Mouse (Mus musculus): ENCODE measurements around the gene Eya2. TPM values are rescaled to one million over a fixed set of nuclear protein-coding genes. Genes with fewer than 3 reads are reported as not detected.

Eya2 gene
- polyA plus RNA-seq, 1 experiment from 2014 or later: 4.2 TPM

- WGBS: 85% methylated on average over 8 of the region's 8 CpGs
- H3K4me3 ChIP-seq (ENCODE audit: low read depth, low read length): no peak overlapping the region
- ATAC-seq: no peak
Observed at GRCm38 (mm10) chr2:165583044-165583443, 11.8 kb upstream of the Eya2 start.

DNA sequence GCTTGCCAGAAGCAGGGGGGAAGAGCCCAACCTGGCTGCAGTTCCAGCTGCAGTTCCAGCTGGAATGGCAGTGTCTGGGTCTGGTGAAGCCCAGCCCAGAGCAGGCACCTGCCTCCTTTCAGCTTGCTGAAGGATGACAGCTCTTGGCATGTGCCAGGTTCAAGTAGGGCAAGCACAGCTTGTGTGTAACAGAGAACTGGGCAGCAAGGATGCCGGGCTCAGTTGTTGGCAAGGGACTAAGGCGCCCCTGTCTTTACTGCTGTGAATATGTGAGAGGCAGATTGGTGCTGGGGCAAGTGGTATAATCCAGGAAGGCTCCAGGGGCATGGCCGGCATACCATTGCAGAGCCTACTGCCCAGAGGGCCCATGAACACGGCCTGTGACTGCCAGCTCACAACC lies 11.3 kb upstream of the Eya2 start:
- H3K9me3 ChIP-seq (replicated peaks; ENCODE audit: control insufficient read depth, low read length): no peaks in the 10 kb centered on the region

More at GRCm38 (mm10) chr2:165583044-165583443, 11.8 kb upstream of the Eya2 start:
- no peaks in the 10 kb centered on the region for H3K36me3 ChIP-seq (ENCODE audit: control insufficient read depth, insufficient read depth, low read length)
- H3K9me3 ChIP-seq (replicated peaks; ENCODE audit: control insufficient read depth, low read length): no peaks in the 10 kb centered on the region
- H3K4me1 ChIP-seq (ENCODE audit: control insufficient read depth, insufficient read depth, low read length): no peaks in the 10 kb centered on the region
- no peak overlapping the region for H3K4me2 ChIP-seq (ENCODE audit: low read length)
- H3K27ac ChIP-seq (ENCODE audit: low read depth, low read length): no peak overlapping the region
- no peak overlapping the region for H3K9ac ChIP-seq (ENCODE audit: low read length)
- H3K27me3 ChIP-seq (replicated peaks; ENCODE audit: control insufficient read depth, insufficient read depth, low read length): no peaks in the 10 kb centered on the region
- DNase-seq (ENCODE audit: low spot score): no peak

GRCm38 (mm10) chr2:165584563-165584962 lies 10.3 kb upstream of the Eya2 start:
- no peak overlapping the region for H3K27ac ChIP-seq (ENCODE audit: low read depth, low read length)
- H3K4me2 ChIP-seq (ENCODE audit: low read length): no peak overlapping the region
- H3K36me3 ChIP-seq (ENCODE audit: control insufficient read depth, insufficient read depth, low read length): no peaks in the 10 kb centered on the region
- no peak overlapping the region for H3K4me3 ChIP-seq (ENCODE audit: low read depth, low read length)
- DNase-seq (ENCODE audit: low spot score): no peak
- no peaks in the 10 kb centered on the region for H3K27me3 ChIP-seq (replicated peaks; ENCODE audit: control insufficient read depth, insufficient read depth, low read length)
- WGBS: 84% methylated on average over 3 of the region's 3 CpGs
- H3K9ac ChIP-seq (ENCODE audit: low read length): no peak overlapping the region
- H3K4me1 ChIP-seq (ENCODE audit: control insufficient read depth, insufficient read depth, low read length): no peaks in the 10 kb centered on the region
- no peak for ATAC-seq
- H3K9me3 ChIP-seq (replicated peaks; ENCODE audit: control insufficient read depth, low read length): no peaks in the 10 kb centered on the region

More for the DNA sequence above, 11.3 kb upstream of the Eya2 start:
- Histone ChIP-seq H3K27ac (ENCODE audit: low read depth, low read length) (no peak overlapping the region), H3K4me2 (ENCODE audit: low read length) (no peak overlapping the region), H3K4me1 (ENCODE audit: control insufficient read depth, insufficient read depth, low read length) (no peaks in the 10 kb centered on the region), H3K27me3 (replicated peaks; ENCODE audit: control insufficient read depth, insufficient read depth, low read length) (no peaks in the 10 kb centered on the region), H3K9ac (ENCODE audit: low read length) (no peak overlapping the region), H3K36me3 (ENCODE audit: control insufficient read depth, insufficient read depth, low read length) (no peaks in the 10 kb centered on the region), H3K4me3 (ENCODE audit: low read depth, low read length) (no peak overlapping the region)
- 89% methylated on average over 4 of the region's 4 CpGs for WGBS
- ATAC-seq (no peak), DNase-seq (ENCODE audit: low spot score) (no peak)

GRCm38 (mm10) chr2:165590742-165591141 lies 4.1 kb upstream of the Eya2 start:
- no peaks in the 10 kb centered on the region for H3K4me1 ChIP-seq (ENCODE audit: control insufficient read depth, insufficient read depth, low read length)
- DNase-seq (ENCODE audit: low spot score) (no peak), ATAC-seq (no peak)
- no peak overlapping the region for H3K4me2 ChIP-seq (ENCODE audit: low read length)
- H3K9ac ChIP-seq (ENCODE audit: low read length): no peak overlapping the region
- 78% methylated on average over 16 of the region's 16 CpGs for WGBS
- no peak overlapping the region for H3K27ac ChIP-seq (ENCODE audit: low read depth, low read length)
- no peaks in the 10 kb centered on the region for H3K36me3 ChIP-seq (ENCODE audit: control insufficient read depth, insufficient read depth, low read length)
- H3K27me3 ChIP-seq (replicated peaks; ENCODE audit: control insufficient read depth, insufficient read depth, low read length): peaks cover 16% of the 10 kb centered on the region; the same call in 1 of the 2 replicates
- no peaks in the 10 kb centered on the region for H3K9me3 ChIP-seq (replicated peaks; ENCODE audit: control insufficient read depth, low read length)
- H3K4me3 ChIP-seq (ENCODE audit: low read depth, low read length): no peak overlapping the region

DNA sequence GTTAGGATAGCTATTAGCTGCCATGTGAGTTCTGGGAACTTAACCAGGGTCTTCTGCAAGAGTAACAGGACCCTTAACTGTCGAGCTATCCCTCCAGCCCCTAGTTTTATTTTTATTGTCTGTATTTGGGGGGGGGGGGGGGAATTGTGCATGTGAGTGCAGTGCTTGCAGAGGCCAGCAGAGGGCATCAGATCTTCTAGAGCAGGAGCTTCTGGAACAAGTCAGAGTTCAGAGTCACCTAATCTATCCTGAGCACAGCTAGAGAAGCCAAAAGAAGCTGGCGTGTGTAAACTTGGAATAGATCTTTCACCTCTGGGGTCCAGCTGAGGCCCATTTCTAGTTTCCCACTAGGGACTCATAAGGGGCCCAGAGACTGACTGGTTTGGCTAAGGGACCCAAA lies 1.1 kb upstream of the Eya2 start:
- Histone ChIP-seq H3K27ac (ENCODE audit: low read depth, low read length) (no peak overlapping the region), H3K4me3 (ENCODE audit: low read depth, low read length) (no peak overlapping the region), H3K27me3 (replicated peaks; ENCODE audit: control insufficient read depth, insufficient read depth, low read length) (peaks cover 20% of the 10 kb centered on the region; the same call in 1 of the 2 replicates), H3K4me1 (ENCODE audit: control insufficient read depth, insufficient read depth, low read length) (no peaks in the 10 kb centered on the region), H3K4me2 (ENCODE audit: low read length) (no peak overlapping the region), H3K9ac (ENCODE audit: low read length) (no peak overlapping the region), H3K9me3 (replicated peaks; ENCODE audit: control insufficient read depth, low read length) (no peaks in the 10 kb centered on the region), H3K36me3 (ENCODE audit: control insufficient read depth, insufficient read depth, low read length) (no peaks in the 10 kb centered on the region)
- 85% methylated on average over 2 of the region's 2 CpGs for WGBS
- DNase-seq (ENCODE audit: low spot score): no peak
- no peak for ATAC-seq

DNA sequence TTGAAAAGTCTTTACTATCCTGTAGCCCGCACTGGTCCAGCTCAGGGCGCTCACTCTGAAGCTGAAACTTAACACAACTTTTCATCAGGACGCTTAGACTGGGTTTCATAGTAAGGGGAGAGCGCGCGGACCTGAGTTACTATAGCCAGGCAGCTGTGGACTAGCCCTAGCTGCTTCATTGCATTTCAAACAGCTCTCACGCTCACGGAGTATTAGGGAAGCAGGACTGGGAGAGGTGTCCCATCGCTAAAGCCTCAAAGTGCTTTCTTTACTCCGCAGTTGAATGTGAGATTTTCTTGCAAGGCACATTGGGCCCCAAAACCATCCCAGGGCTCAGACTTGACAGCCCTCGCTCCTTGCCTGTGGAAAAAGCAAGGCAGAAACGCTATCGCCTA lies 841 bp downstream of the Eya2 start:
- Histone ChIP-seq H3K9ac (ENCODE audit: low read length) (peak overlapping the region; percentile 62; the same call in 1 of the 2 replicates), H3K4me2 (ENCODE audit: low read length) (peak overlapping the region; percentile 91), H3K4me3 (ENCODE audit: low read depth, low read length) (peak overlapping the region; percentile 42), H3K9me3 (replicated peaks; ENCODE audit: control insufficient read depth, low read length) (no peaks in the 10 kb centered on the region), H3K27me3 (replicated peaks; ENCODE audit: control insufficient read depth, insufficient read depth, low read length) (peaks cover 20% of the 10 kb centered on the region; the same call in 1 of the 2 replicates), H3K36me3 (ENCODE audit: control insufficient read depth, insufficient read depth, low read length) (no peaks in the 10 kb centered on the region), H3K4me1 (ENCODE audit: control insufficient read depth, insufficient read depth, low read length) (no peaks in the 10 kb centered on the region), H3K27ac (ENCODE audit: low read depth, low read length) (no peak overlapping the region)
- WGBS: 3% methylated on average over 13 of the region's 13 CpGs
- no peak for DNase-seq (ENCODE audit: low spot score)
- no peak for ATAC-seq

GRCm38 (mm10) chr2:165596141-165596540 lies 1.3 kb downstream of the Eya2 start:
- no peak for DNase-seq (ENCODE audit: low spot score)
- ATAC-seq: no peak
- H3K9ac ChIP-seq (ENCODE audit: low read length): no peak overlapping the region
- H3K9me3 ChIP-seq (replicated peaks; ENCODE audit: control insufficient read depth, low read length): no peaks in the 10 kb centered on the region
- H3K4me2 ChIP-seq (ENCODE audit: low read length): no peak overlapping the region; the same call in 1 of the 2 replicates
- H3K27me3 ChIP-seq (replicated peaks; ENCODE audit: control insufficient read depth, insufficient read depth, low read length): peaks cover 20% of the 10 kb centered on the region; the same call in 1 of the 2 replicates
- no peaks in the 10 kb centered on the region for H3K36me3 ChIP-seq (ENCODE audit: control insufficient read depth, insufficient read depth, low read length)
- WGBS: 11% methylated on average over 11 of the region's 11 CpGs
- H3K4me1 ChIP-seq (ENCODE audit: control insufficient read depth, insufficient read depth, low read length): 0 out of 2 replicates have a peak, but pooled peaks cover 2% of the 10 kb centered on the region
- H3K4me3 ChIP-seq (ENCODE audit: low read depth, low read length): no peak overlapping the region
- no peak overlapping the region for H3K27ac ChIP-seq (ENCODE audit: low read depth, low read length)

DNA sequence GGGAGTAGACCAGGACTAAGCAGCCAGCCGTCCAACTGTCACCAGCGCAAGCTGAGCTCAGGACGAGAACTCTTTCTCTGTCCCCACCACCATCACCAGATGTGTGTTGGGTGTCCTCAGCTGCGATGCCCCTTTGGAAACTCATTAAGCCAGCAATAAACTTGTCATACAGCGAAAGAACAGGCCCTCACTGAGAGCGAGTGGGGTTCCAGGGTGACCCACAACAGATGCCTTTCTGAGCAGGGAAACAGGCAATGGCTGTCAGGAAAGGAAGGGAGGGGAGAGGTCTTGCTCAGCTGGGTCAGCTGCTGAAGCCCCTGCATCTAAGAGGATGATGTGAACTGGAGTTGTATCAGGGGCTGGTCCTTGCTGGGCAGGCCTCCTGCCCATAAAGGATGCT lies 2.7 kb downstream of the Eya2 start:
- no peak overlapping the region for H3K9ac ChIP-seq (ENCODE audit: low read length)
- no peak overlapping the region for H3K4me2 ChIP-seq (ENCODE audit: low read length)
- no peak for ATAC-seq
- H3K27me3 ChIP-seq (replicated peaks; ENCODE audit: control insufficient read depth, insufficient read depth, low read length): peaks cover 20% of the 10 kb centered on the region; the same call in 1 of the 2 replicates
- DNase-seq (ENCODE audit: low spot score): no peak
- WGBS: 68% methylated on average over 6 of the region's 6 CpGs
- 0 out of 2 replicates have a peak, but pooled peaks cover 2% of the 10 kb centered on the region for H3K4me1 ChIP-seq (ENCODE audit: control insufficient read depth, insufficient read depth, low read length)
- H3K4me3 ChIP-seq (ENCODE audit: low read depth, low read length): no peak overlapping the region
- no peaks in the 10 kb centered on the region for H3K9me3 ChIP-seq (replicated peaks; ENCODE audit: control insufficient read depth, low read length)
- H3K27ac ChIP-seq (ENCODE audit: low read depth, low read length): no peak overlapping the region
- H3K36me3 ChIP-seq (ENCODE audit: control insufficient read depth, insufficient read depth, low read length): no peaks in the 10 kb centered on the region

- Histone ChIP-seq H3K4me2 (ENCODE audit: low read length) (no peak overlapping the region), H3K4me3 (ENCODE audit: low read depth, low read length) (no peak overlapping the region), H3K9me3 (replicated peaks; ENCODE audit: control insufficient read depth, low read length) (no peaks in the 10 kb centered on the region), H3K27me3 (replicated peaks; ENCODE audit: control insufficient read depth, insufficient read depth, low read length) (peaks cover 20% of the 10 kb centered on the region; the same call in 1 of the 2 replicates), H3K27ac (ENCODE audit: low read depth, low read length) (no peak overlapping the region), H3K36me3 (ENCODE audit: control insufficient read depth, insufficient read depth, low read length) (no peaks in the 10 kb centered on the region), H3K4me1 (ENCODE audit: control insufficient read depth, insufficient read depth, low read length) (0 out of 2 replicates have a peak, but pooled peaks cover 2% of the 10 kb centered on the region), H3K9ac (ENCODE audit: low read length) (no peak overlapping the region)
- no peak for DNase-seq (ENCODE audit: low spot score)
- 55% methylated on average over 5 of the region's 5 CpGs for WGBS
- ATAC-seq: no peak
Observed at GRCm38 (mm10) chr2:165598139-165598538, 3.3 kb downstream of the Eya2 start.
